8 mouse cellular contexts compared by ENCODE assay signal in genomic region chr6:125231117-125232044, GRCm38 (mm10). TPM values are rescaled to one million over a fixed set of nuclear protein-coding genes. Genes with fewer than 3 reads are reported as not detected.
A peak's percentile ranks its signal among the peaks of the same experiment; 100 is the strongest.
DNase-seq lines count a peak whose midpoint lies in the region; ATAC-seq and TF ChIP-seq lines count a peak whose summit lies in the region.

TSS of gene Tapbpl (minus strand) at chr6:125231860.

- no peak for TF ChIP-seq POLR2A in kidney, adult 2 months (IDR thresholded peaks at IDR 0.05; ENCODE audit: low read depth, low read length)

- 1% methylated on average over 16 of the region's 16 CpGs for WGBS in kidney, adult 2 months
- under 1% methylated on average over 16 of the region's 16 CpGs for WGBS in liver, embryonic 13.5 days (ENCODE audit: insufficient replicate concordance)
- 3% methylated on average over 16 of the region's 16 CpGs for WGBS in stomach, postnatal 0 days

- H3K36me3 ChIP-seq in kidney, adult 2 months (ENCODE audit: control insufficient read depth, insufficient read depth, low read length), result no peaks in the 10 kb centered on the region
- H3K36me3 ChIP-seq in liver, embryonic 13.5 days, result peaks cover 3% of the 10 kb centered on the region; the same call in 1 of the 2 replicates
- no peaks in the 10 kb centered on the region for H3K36me3 ChIP-seq in stomach, postnatal 0 days (ENCODE audit: control insufficient read depth, insufficient read depth, low read length)

- no peak for TF ChIP-seq CTCF in kidney, adult 2 months (conservative IDR thresholded peaks at IDR 0.05; ENCODE audit: insufficient read depth, insufficient read length, low read depth, low read length)
- TF ChIP-seq CTCF in stomach, postnatal 0 days (IDR thresholded peaks at IDR 0.05; ENCODE audit: low read depth), result no peak

- no peak for TF ChIP-seq EP300 in stomach, postnatal 0 days (optimal IDR thresholded peaks at IDR 0.05)

- H3K27me3 ChIP-seq in kidney, adult 2 months (replicated peaks; ENCODE audit: control insufficient read depth, insufficient read depth, low read length), result no peaks in the 10 kb centered on the region
- H3K27me3 ChIP-seq in liver, embryonic 13.5 days, result no peaks in the 10 kb centered on the region
- no peaks in the 10 kb centered on the region for H3K27me3 ChIP-seq in stomach, postnatal 0 days (ENCODE audit: control insufficient read depth, insufficient read depth, low read length)

- H3K4me2 ChIP-seq in liver, embryonic 13.5 days, result peak within 1 kb of the TSS; percentile 92
- peak within 1 kb of the TSS; percentile 88 for H3K4me2 ChIP-seq in stomach, postnatal 0 days (replicated peaks; ENCODE audit: low read depth)

- H3K4me3 ChIP-seq in kidney, adult 2 months (ENCODE audit: insufficient read depth, low read depth, low read length), result peak within 1 kb of the TSS; percentile 72
- H3K4me3 ChIP-seq in liver, embryonic 13.5 days (replicated peaks), result peak within 1 kb of the TSS; percentile 76
- peak within 1 kb of the TSS; percentile 64 for H3K4me3 ChIP-seq in stomach, postnatal 0 days (ENCODE audit: low read depth, low read length)

- peaks cover 4% of the 10 kb centered on the region; the same call in 1 of the 2 replicates for H3K4me1 ChIP-seq in kidney, adult 2 months (ENCODE audit: control insufficient read depth, insufficient read depth, low read length)
- peaks cover 36% of the 10 kb centered on the region for H3K4me1 ChIP-seq in liver, embryonic 13.5 days (replicated peaks)
- no peaks in the 10 kb centered on the region for H3K4me1 ChIP-seq in stomach, postnatal 0 days (replicated peaks; ENCODE audit: control insufficient read depth, insufficient read depth)

- H3K9me3 ChIP-seq in liver, embryonic 13.5 days (replicated peaks), result no peaks in the 10 kb centered on the region
- H3K9me3 ChIP-seq in stomach, postnatal 0 days (ENCODE audit: control insufficient read depth, low read length), result no peaks in the 10 kb centered on the region

- H3K9ac ChIP-seq in liver, embryonic 13.5 days, result peak within 1 kb of the TSS; percentile 87
- H3K9ac ChIP-seq in stomach, postnatal 0 days (ENCODE audit: low read length), result peak within 1 kb of the TSS; percentile 78

- H3K27ac ChIP-seq in kidney, adult 2 months (ENCODE audit: insufficient read depth, low read depth, low read length), result peak within 1 kb of the TSS; percentile 53
- peak within 1 kb of the TSS; percentile 90 for H3K27ac ChIP-seq in liver, embryonic 13.5 days
- H3K27ac ChIP-seq in stomach, postnatal 0 days (replicated peaks), result peak within 1 kb of the TSS; percentile 89

- ATAC-seq in liver, embryonic 13.5 days (ENCODE audit: low read depth), result peak; percentile 63
- ATAC-seq in stomach, postnatal 0 days (ENCODE audit: low FRiP score, low TSS enrichment), result peak; percentile 66

- DNase-seq in CD4-positive helper T cell, adult 2 months (ENCODE audit: low read depth, low spot score), result peak; percentile 85
- DNase-seq in adrenal gland, adult 8-10 months, result peak; percentile 60
- peak; percentile 58 for DNase-seq in embryo, embryonic 9.5 days (ENCODE audit: extremely low spot score)
- peak; percentile 74 to 76 for DNase-seq in heart, adult 9 months (ENCODE audit: low spot score in 2 of 2)
- peak; percentile 75 for DNase-seq in kidney, adult 2 months
- DNase-seq in liver, embryonic 13.5 days, result peak; percentile 56
- peak; percentile 79 for DNase-seq in naive thymus-derived CD4-positive, alpha-beta T cell, adult 2 months (ENCODE audit: low read depth)
- DNase-seq in stomach, postnatal 0 days (ENCODE audit: low spot score), result peak; percentile 67

RNA-seq across cellular contexts. Expression of gene Tapbpl, which starts in this region (rescaled TPM):
- total RNA-seq in adrenal gland, adult 8-10 months (2022), result 10 to 100 TPM; 11.6 to 13.9 (median 12.6) TPM
- 16.0 and 16.4 TPM in 2 replicates for polyA plus RNA-seq in kidney, adult 2 months (2012; rRNA removed)
- 5.2 TPM in 2 replicates for polyA plus RNA-seq in liver, embryonic 13.5 days (2015; fragmentation: Nextera tagmentation; extraction: Ambion mirVana)
- polyA plus RNA-seq in stomach, postnatal 0 days (2015; fragmentation: Nextera tagmentation; extraction: Ambion mirVana), result 8.5 and 8.6 TPM in 2 replicates

Comparison
In these comparisons a context has a peak if more than half of its experiments do, and no peak if none do; other contexts are left out.
1. Peak in every context shown above with its lines: DNase-seq, ATAC-seq, H3K4me3 ChIP-seq and H3K27ac ChIP-seq.